Mouse (Mus musculus) ovary, postnatal 14 days (tissue): ENCODE data around the gene Cd300a.

Experiments used
- DNase-seq: peaks from one replicate; pipeline ENCODE4 v3.0.0; 2022; ENCODE audit warnings: low spot score

Cd300a gene

DNA sequence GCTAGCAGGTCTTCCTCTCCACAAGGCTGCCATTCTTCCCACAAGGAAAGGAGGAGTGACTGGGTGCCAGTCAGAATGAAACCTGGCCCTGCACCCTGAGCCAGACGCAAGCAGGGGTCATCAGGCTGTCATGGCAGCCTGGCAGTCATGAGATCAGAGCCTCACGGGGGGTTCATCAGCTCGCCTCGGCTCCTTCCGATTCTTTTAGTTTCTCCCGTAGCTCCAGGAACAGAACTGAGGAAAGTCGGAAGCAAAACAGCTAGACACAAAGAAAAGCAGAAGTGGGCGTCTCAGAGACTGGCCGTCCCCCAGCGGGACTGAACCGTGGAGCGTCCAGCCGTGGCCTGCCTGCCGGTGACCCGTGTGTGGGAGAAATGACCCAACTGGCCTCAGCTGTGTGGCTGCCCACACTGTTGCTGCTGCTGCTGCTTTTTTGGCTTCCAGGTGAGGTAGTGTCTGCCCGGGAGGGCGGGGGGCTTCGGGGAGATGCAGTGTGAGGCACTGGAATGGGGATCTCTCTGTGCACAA is at the start of gene Cd300a:
Gene Cd300a, plus strand, starts transcription at position 51 of the 528 bp plus-strand sequence.
- DNase-seq: no peak

DNA sequence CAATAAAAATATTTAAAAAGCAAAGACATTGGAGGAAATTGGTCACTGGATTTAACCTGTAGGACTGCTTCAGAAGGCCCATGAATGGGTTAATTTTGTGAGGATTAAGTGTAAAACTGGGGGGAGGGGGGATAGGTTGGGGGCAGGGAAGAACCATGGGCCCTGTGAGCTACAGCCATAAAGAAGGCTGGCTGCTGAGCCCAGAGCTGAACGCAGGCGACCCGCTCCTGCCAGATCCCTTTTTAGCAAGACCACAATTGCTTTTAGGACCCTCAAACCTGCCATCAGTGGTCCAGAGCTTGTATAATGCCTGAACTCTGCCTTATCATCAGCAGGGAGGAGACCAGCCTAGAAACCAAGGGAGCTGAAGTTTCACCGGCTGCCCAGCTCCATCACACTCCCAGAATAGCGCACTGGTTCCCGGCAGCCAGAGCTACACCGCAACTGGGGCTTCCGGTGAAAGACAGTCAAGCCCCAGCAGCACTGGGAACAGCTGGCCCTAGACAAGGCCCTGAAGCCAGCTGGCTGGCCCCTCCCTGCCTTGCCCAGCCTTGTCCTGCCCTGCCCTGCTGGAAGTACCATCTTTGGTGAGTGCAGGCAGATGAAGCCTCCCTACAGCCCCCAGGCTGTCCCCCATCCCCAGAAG is 45.9 kb upstream of the Cd300a start:
- no peak for DNase-seq

DNA sequence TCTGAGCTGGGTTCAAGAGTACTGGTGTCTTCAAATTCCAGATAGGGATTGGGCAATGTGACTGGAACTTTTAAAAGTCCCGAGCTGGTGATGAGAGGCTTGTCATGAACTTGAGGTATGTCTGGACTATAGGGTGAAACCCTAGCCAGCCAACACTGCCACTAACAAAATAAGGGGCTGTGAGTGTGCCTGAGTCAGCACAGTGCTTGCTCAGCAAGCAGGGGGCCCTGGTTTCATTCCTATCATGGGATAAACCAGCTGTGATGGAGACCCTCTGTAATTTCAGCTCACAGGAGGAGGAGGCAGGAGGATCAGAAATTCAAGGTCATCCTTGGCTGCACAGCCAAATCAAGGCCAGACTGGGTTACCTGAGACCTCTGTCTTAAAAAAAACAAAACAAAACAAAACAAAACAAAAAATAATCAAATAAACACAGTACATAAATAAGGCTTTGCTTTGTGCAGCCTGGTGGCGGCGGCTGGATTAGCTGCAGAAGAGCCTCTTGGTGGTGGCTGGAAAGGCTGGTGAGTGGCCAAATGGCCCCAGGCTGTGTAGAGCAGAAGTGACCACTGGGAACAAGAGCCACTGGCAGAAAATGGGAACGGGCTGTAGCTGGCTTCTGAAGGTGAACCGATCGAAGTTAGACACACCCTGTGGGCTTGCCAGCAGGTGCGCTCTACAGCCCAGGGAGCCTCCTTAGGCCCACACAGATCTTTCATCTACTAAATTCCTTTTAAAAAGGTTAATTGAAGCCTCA is 45.2 kb upstream of the Cd300a start:
- no peak for DNase-seq

DNA sequence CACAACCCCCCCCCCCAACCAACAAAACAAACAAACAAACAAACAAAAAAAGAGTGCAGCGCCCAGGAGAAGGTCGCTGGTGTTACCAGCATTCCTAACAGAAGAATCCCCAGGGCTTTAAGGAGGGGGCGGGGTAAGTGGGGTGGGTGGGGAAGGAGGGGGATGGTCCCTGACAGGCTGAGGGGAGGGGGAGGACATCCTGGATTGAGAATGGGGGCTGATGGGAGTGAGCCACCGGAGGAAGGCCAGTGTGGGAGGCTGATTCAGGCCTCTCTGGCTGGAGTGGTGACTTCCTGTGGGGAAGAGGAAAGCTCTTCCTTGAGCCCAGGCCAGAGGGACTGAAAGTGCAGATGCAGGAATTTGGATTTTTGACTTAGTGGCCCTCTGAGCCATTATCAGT is 43.5 kb upstream of the Cd300a start:
- no peak for DNase-seq

DNA sequence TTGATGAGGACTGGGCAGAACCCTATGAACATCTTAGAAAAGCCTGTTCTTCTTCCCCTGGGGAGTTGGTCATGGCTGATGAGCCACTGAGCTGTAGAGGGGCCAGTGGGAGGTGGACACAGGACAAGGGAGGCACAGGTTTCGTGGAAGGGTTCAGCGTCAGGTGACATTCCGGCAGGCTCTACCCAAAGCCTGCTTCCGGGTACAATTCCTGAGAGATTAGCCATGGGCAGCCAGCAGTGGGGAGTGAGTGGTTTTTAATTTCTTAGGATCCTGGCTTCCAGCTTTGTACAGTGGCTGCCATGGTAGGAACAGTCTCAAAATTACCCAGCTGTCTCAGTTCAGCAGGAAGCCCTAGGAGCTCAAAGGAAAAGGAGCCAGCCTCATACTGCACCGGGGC is 42.8 kb upstream of the Cd300a start:
- no peak for DNase-seq

DNA sequence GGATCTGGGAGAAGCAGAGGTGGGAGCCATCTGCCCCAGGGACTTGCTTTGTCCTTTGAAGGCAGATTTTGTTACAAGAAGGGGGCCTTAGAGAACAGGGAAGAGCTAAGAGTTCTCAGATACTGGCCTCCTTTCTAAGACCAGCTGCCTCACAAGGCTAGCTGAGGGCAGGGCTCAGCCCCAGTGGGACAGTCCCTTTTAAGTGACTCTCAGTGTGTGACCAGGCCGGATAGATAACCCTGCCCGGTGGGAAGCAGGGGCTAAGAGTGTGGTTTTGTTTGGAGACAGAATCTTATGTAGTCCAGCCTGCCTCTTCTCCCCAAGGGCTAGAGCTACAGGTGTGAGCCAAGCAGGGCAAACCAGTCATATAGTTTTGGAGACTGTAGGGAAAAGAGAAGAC is 40.3 kb upstream of the Cd300a start:
- no peak for DNase-seq

DNA sequence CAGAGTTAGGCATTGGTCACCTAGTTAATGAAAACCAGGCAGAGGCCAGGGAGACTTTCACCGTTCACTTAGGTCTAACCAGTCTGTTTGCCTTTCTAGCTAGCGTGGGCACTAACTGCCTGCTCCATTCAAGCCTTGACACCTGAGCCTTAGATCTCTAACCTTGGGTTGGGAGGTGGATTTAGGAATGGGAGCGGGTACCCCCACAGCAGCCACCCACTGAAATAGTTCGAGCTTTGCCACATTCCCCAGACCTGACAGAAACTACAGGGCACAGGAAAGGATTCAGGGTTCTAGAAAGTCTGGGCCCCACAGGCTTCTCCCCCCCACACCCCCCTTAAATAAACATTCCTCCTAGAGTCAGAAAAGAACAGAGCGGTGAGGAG is 39.8 kb upstream of the Cd300a start:
- DNase-seq: no peak

DNA sequence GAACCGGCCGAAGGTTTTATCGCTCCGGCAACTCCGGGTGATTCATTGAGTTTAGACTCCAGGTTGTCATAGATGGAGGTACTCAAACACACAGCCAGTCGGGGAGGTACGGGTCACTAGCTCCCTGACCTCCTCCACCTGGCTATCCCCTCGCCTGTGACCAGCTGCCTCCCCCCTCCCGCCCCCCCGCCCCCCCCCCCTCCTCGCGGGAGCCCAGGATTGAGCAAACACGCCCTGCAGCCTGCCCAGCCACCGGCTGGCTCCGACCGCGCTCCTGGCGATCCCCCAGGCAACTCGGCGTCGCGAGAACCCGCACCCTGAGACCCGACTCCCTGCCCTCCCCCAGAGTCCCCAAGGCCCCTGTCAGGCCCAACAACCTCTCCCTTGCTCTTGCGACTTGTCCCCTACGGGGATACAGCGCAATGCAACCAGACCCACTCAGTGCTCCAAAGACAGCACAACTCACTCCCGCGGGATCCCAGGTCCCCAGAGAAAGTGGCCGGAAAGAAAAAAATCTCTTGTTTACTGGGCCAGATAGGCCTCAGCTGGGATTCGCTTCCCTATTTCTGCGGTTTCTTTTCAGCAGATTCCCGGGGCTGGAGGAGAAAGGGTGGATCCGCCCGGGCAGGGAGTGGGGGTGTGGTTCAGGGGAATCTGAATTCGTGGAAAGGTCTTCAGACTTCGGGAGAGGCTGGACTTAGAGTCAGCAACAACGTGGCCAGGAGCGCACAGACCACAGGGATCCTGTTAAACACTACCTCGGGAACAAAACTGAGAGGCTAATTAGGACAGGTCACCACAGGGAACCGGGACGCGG is 39.2 kb upstream of the Cd300a start, which contains the start of gene Gprc5c:
Gene Gprc5c, plus strand, starts transcription at position 701 of the 817 bp plus-strand sequence.
- DNase-seq: peak; percentile 62

DNA sequence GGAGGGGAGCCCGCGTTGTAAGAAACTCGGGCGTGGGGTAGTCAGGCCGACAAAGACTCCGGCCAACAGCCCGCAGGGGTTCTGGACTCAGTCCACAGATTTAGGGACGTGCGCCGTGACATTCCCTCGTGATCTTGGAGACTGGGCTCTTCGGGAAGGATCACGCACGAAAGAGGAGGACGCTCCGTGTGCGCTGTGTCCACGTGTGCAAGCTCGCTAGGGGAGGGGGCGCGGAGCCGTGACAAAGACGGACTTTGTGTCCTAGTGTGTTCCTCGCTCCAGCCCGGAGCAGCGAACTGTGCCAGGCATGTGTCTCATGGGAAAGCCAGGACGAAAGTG is 38.6 kb upstream of the Cd300a start:
- no peak for DNase-seq

DNA sequence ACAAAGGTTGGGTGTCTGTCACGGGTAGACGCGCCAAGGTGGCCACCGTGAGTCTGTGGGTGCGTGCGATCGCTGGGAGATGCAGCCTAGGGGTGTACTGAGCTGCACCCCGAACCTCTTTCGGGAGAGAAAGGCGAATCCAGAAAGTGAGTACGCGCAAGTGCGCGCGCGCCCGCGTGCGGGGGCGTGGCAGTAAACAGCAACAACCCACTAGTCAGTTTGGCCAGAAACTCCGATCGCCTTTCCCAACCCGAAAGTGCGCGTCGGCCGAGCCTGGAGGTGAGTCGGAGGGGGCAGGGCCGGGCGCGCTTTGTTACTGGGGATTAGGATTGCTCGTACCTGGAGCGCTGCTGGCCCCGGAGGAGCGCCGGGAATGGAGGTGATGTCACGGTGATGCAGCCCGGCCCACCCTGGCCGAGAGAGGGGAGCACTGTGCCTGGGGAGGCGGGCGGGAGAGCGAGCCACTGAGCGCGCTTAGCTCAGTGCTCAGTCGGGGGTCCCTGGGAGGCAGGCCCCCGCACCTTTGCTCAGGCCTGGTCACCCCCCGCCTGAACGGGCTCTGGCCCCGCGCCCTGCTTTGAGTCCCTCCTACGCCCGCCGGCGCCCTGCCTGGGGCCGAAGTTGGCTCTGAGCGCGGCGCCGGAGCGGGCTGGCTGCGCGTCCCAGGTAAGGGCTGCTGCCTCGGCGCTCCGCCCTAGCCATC is 38.1 kb upstream of the Cd300a start:
- DNase-seq: peak; percentile 67

DNA sequence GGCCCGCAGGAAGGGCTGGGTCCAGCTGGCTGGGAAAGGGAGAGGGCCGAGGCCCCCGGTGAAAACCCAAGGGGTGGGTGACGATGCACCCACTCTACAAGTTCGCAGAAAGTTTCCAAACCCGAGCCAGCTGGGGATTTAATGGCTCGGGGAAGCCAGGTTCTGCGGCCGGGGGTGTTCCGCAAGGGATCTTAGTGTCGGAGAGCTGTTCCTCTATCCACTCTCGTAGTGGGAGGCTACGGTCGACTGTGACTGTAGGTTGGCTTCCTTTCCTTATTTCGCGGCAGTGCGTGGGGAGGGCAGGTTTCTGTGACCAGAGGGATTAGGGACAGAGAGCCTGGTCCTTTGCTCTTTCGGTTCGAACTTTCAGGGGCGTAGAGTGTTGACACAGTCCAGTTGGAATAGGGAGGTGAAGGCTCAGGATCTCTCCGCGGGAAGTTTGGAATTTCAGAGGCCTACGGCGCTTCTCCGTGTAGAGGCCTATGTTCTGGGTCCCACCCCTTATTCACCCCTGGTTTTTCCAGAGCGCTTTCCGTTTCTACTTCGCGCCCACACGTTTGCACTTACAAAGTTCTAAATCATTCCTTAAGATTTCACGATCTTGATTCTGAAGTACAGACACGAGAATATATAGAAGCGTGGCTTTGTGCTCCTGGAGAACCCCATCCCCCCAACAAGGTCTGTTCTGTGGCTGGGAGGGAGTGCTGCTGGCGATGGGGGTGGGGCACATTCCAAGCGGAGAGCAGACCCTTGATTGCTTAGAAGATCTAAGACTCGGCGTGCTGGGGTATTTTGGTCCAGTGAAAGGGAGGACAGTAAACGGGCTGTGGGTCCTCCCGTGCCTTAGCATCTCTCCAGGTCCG is 37.3 kb upstream of the Cd300a start:
- DNase-seq: no peak

DNA sequence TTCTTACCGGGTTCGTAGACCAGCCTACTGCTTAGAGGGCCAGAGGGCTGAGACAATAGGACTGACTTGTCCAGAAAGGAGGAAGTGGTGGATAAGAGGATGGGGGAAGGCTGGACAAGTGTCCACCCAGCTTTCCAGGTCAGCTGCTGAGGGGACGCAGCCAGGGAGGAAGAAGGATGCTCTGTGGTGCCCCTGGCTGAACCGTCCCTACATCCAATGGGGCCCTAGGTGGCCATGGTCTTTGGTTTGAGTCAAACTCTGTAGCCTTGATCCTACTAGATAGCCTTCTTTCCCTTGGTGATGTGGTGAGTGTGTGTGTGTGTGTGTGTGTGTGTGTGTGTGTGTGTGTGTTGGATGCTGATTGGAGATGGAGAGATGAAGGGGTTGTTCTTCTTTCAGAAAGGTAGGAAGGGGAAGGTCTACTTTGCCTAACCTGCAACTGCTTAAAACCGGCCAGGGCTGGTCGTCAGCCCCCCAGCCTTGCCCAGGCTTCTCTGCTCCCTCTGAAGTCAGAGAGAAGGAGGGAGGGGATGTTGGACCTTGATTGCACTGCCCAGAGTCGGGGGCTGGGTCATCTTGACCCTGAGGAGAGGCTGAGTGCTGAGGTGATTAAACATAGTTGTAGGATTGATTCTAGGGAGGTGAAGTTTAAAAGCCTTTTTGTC is 36.5 kb upstream of the Cd300a start:
- DNase-seq: no peak

DNA sequence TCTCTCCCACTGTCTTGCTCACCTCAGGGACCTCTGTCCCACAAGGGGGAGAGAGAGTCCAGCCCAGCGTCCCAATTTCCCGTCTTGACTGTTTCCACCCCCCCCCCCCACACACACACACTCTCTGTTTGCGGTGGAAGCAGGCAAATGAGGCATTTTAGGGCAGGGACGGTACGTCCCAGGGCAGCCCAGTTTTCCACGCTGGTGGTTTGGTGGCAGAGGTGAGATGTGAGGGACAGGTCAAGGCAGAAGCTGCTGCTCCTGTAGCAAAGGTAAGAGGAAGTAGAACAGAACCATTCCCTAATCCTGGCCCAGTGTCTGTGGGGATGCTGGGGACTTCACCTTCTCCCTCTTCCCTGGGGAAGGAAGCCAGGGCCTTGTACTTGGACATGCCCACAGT is 35.3 kb upstream of the Cd300a start:
- no peak for DNase-seq

DNA sequence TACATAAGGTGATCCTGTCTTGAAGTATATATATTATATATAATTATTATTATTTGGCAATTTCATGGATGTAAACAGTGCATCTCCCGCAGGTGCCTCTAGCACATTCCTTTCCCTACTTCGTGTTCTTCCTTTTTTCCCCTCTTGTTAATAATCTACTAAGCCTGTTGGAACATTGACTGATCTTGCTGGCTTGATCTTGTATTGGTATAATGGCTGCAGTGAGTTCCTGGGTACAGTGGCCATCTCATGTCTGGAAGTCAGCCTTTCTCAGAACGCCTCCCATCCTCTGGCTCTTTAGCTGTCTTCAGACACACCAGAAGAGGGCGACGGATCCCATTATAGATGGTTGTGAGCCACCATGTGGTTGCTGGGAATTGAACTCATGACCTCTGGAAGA is 33.7 kb upstream of the Cd300a start:
- no peak for DNase-seq

DNA sequence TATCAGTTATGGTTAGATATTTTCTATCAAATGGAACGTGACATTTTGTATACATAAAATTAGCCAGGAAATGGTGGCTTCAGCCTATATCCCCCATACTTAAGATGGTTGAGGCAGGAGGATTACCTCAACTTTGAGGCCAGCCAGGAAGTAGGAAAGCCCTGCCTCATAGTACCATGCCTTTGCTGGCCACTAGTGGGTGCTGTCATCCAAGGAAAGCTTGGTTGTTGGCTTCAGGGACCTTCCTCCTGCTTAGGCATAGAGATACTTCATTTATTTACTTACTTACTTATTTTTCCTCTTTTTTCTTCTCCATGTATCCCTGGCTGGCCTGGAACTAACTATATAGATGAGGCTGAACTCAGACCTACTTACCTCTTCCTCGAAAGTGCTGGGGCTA is 31.2 kb upstream of the Cd300a start:
- no peak for DNase-seq

DNA sequence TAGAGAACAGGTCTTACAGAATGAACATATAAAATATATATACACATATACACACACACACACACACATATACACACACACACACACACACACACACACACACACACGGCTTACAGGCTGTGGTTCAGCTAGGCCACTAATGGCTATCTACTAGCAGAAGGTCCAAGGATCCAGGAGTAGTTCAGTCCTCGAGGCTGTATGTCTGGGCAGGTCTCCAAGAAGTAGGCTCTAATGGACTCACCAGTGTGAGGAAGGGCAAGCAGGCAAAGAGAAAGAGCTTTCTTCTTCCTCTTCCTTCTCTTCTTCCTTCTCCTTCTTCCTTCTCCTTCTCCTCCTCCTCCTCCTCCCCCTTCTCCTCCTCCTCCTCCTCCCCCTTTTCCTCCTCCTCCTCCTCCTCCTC is 28.8 kb upstream of the Cd300a start:
- no peak for DNase-seq

DNA sequence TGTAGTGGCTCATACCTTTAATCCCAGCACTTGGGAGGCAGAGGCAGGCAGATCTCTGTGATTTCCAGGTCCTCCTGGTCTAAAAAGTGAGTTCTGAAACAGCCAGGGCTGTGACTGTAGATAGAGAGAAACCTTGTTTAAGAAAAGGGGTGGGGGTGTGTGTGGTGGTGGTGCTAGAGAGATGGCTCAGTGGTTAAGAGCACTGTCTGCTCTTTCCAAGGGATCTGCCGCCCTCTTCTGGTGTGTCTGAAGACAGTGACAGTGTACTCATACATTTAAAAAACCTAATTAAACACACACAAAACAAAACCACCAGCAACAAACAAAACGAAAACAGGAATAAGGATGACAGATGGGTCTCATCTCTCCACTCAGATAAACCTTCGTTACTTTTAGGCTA is 27.2 kb upstream of the Cd300a start:
- no peak for DNase-seq

DNA sequence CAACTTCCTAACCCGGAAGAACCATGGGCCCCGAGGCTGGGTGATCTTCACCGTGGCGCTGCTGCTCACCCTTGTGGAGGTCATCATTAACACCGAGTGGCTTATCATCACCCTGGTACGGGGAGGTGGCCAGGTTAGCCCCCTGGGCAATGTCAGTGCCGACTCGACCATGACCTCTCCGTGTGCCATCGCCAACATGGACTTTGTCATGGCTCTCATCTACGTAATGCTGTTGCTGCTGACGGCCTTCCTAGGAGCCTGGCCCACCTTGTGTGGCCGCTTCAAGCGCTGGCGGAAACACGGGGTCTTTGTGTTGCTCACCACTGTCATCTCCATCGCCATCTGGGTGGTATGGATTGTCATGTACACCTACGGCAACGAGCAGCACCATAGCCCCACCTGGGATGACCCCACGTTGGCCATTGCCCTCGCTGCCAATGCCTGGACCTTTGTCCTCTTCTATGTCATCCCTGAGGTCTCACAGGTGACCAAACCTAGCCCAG is 25.9 kb upstream of the Cd300a start:
- no peak for DNase-seq

DNA sequence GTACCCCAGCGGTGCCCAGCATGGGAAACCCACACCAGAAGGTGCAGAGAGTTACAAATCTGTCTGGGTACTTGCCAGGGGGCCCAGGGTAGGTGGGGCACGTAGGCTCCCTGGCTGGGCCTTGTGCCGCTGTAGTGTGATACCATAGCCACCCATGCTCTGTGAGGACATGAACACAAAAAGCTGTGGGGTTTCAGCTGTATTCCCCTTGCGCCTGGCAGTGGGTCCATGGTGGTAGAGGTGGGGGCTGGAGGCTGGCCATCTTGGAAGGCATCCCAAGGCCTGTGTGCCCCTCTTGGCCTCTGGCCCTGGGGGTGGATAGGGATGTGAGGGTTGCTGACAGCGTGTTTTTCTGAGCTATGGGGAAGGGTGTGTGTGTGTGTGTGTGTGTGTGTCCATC is 23.8 kb upstream of the Cd300a start:
- no peak for DNase-seq
